Mouse (Mus musculus) left cerebral cortex, adult 9 months (tissue): ENCODE measurements around the gene Gnb2.

Experiments used
- DNase-seq, 2 experiments: peaks; one replicate each; pipeline ENCODE4 v3.0.0; 2022; ENCODE audit warnings: low spot score in 2 of 2

Gnb2 gene

GRCm38 (mm10) chr5:137519691-137520550 is 13.4 kb downstream of the Gnb2 start:
- DNase-seq = no peak

GRCm38 (mm10) chr5:137518436-137518835 is 14.9 kb downstream of the Gnb2 start, which contains the start of gene Gigyf1:
TSS of gene Gigyf1 (plus strand) at chr5:137518548.
- no peak for DNase-seq

- no peak for DNase-seq
Observed at GRCm38 (mm10) chr5:137514811-137515210, 18.5 kb downstream of the Gnb2 start.

DNA sequence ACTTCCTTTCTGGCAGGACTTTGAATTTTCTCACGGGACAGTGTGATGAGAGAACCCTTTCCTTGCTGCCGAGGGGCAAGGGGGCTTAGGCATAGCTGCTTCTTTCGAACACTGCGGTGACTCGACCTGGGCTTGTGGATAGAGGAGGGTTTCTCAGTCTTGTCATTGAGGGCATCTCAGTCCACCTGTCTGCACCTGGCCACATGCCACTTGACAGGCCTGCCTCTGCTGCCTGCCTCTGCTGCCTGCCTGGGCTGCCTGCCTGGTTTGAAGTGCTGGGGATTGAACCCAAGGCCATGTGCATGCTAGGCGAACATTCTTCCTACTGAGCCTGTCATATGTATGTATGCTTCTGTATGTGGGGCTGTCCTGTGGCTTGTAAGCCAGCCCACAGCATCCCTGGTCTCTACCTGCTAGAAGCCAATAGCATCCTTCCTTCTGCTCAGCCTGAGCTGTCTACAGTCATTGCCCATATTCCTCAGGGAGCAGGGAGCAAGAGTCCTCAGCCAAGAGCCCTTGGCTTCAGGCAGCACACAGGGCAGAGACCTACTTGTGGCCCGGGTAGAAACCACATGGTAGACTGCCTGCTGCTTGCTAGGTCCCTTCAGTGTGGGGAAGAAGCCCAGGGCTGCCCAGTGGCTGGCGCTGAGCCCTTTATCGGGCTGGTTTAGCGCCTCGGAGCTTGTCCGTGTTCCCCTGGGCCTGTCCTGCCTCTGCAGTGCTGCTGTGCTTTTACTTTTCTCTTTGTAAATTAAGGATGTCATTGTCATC is 19.2 kb downstream of the Gnb2 start:
- no peak for DNase-seq

- DNase-seq = no peak
Observed at GRCm38 (mm10) chr5:137512847-137513794, 20.2 kb downstream of the Gnb2 start.

DNA sequence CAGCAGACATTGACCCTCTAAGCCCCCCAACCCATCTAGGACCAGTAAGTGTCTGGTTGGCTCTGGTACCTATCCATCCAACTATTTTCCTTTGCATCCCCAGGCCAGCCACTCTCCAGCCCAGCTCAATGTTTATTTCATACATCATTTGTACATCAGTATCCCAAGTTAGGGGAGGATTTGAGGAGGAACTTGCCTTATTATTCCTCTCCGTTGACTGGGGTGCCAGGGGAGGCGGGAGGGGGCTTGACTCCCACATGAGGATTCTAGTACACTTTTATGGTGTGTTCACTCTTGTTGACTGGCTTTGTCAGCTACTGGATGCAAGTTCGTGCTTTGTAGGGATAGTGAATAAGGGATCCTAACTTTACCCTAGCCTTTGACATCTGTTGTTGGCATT is 21.6 kb downstream of the Gnb2 start:
- no peak for DNase-seq

GRCm38 (mm10) chr5:137510573-137511390 is 22.5 kb downstream of the Gnb2 start:
- DNase-seq = no peak

DNA sequence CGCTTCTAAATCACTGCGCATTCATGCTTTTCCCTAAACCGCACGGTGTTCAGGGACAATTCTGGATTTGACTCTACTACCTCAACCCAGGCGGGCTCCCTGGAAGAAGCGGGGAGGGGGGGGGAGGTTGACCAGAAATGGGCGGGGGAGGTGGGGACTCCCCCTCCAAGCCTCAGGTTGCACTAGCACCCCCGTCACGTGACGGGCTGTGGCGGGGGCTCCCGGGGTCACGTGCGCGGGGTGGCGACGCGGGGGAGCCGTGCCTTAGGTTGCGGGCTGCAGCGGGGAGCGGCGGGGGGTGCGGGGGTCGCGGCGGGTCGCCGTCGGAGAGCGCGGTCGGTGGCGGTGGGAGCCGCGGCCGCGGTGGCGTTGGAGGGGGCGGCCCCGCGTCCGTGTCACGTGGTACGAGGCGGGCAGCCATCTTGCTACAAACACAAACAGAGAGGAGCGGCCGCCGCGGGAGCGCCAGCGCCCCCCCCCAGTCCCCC is 23.3 kb downstream of the Gnb2 start:
- peak in 1 of 2 experiments; percentile 80 for DNase-seq

DNA sequence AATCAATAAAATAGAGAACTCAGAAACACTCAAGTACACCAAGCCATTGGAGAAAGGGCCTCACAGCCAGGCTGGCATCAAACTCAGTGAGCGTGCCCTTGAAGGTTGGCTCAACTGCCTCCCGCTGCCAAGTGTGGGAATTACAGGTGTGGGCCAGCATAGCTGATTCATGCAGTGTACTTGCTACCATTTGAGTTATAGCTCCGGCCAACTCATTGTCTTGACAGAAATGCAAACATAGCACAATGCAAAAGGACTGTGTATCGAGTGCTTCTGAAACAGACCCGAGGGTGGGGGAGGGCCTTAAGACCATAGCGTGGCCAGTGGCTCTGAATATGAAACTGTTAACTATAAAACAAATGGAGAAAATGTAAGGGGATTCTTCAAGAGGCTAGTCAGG is 29.3 kb downstream of the Gnb2 start:
- no peak for DNase-seq

DNA sequence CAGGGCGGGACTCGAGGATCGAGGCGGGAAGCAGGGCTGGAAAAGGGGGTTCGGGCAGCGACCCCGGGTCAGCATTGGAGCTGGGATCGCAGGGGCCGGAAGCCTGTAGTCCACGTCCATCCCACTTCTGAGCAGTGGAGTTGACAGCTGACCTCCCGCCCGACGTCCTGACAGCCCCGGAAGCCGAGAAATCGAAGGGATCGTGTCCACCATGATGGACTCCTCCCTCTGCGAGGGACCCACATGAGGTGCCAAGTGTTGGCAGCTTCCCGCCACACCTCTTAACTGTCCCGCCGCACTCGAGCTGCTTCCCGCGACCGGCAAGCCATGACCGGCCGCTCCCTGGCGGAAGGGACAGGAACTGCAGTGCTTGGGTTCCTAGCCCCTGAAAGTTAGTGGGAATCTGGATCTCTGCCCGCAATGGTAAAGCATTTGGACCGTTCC is 30.6 kb downstream of the Gnb2 start:
- DNase-seq = peak in 1 of 2 experiments; percentile 79

GRCm38 (mm10) chr5:137501709-137502666 is 31.3 kb downstream of the Gnb2 start, which contains the start of gene Pop7:
TSS of gene Pop7 (minus strand) at chr5:137502518.
- peak; percentile 99 to 100 for DNase-seq

DNA sequence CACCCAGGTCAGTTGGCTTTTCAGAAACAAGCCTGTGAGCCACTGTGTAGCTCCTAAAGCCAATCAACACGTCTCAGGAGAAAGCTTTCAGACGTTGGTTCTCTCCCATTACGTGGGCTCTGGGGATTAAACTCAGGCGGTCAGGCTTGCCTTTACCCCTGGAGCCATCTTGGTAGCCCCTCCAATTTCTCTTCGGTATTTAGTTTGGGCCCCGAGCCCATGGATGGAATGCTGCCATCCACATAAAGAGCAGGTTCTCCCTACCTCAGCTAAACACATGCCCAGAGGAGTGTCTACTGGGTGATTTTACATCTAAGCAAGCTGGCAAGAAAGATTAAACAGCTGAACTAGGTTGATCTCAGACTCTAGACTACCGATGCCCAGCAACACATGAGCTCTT is 33.1 kb downstream of the Gnb2 start:
- no peak for DNase-seq

DNA sequence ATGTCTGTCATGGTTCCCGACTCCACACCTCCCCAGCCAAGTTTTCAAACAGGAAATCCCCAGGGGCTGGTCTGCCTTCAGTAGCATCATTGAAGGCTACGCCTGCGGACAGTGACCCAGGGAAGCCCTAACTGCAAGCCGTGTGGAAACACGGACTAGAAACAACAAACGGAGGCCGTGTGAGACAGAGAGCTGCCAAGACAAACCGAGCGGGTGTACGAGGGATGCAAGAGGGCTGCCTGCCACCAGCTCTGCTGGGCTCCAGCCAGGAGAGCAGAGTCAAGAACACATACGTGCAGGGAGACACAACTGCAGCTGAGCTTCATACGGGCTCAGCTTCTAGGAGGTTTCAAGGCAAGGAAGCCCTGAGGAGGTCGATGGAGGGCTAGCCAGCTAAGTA is 39.5 kb downstream of the Gnb2 start:
- no peak for DNase-seq

- DNase-seq = no peak
Observed at GRCm38 (mm10) chr5:137491559-137491958, 41.8 kb downstream of the Gnb2 start.

- DNase-seq = no peak
Observed at GRCm38 (mm10) chr5:137487616-137488015, 45.7 kb downstream of the Gnb2 start.

- no peak for DNase-seq
Observed at GRCm38 (mm10) chr5:137485851-137486155, 47.5 kb downstream of the Gnb2 start.

- no peak for DNase-seq
Observed at GRCm38 (mm10) chr5:137485071-137485850, 48.0 kb downstream of the Gnb2 start.

- DNase-seq = no peak
Observed at GRCm38 (mm10) chr5:137481897-137482296, 51.4 kb downstream of the Gnb2 start.

GRCm38 (mm10) chr5:137481138-137481537 is 52.2 kb downstream of the Gnb2 start:
- DNase-seq = peak in 1 of 2 experiments; percentile 88
